Mouse (Mus musculus) inflammation-experienced regulatory T-cells, adult 6 months (primary cell): ENCODE data around the gene Pdyn. TPM values are rescaled to one million over a fixed set of nuclear protein-coding genes. Genes with fewer than 3 reads are reported as not detected.

Source experiments
- ATAC-seq: one replicate; pipeline ENCODE4 v1.8.0; 2017
- polyA plus RNA-seq, 3 experiments: library from polyadenylated mRNA; unstranded; fragments of 100-300 nt; shearing (Covaris generic); gene quantifications; one replicate each; pipeline ENCODE4 v1.2.1; 2017

Gene Pdyn
- not detected for polyA plus RNA-seq

DNA sequence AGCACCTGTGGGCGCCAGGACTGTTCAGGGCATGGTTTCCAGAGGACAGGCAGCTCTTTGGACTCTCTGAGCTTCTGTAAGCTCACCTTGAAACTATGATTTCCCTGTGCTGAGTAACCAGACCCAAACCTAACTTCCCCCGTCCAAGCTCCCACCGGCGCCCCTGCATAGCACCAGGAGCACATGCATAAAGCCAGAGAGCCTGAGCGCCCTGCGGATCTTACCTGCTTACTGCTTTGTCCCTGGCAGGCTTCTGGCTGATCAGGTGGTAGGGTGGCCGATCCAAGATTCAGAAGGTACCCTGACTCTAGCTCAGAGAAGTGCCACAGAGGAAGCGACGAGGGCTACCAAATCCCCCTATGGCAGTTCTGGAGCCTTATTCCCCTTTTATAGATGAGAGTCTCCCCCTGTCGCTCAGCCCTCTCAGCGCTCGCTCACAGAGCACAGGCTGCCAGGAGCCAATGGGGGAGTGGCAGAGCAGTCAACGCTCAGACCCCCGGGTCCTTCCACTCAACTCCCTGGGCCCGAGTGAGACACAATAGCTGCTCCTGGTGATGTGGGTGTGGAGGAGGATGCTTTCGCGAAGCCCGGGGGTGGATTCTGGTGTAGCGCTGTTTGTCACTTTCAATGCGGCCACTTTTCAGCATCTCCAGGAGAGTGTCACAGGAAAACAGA is at the start of gene Pdyn:
TSS of gene Pdyn (minus strand) at position 361 of the 675 bp plus-strand sequence.
- ATAC-seq: no peak

DNA sequence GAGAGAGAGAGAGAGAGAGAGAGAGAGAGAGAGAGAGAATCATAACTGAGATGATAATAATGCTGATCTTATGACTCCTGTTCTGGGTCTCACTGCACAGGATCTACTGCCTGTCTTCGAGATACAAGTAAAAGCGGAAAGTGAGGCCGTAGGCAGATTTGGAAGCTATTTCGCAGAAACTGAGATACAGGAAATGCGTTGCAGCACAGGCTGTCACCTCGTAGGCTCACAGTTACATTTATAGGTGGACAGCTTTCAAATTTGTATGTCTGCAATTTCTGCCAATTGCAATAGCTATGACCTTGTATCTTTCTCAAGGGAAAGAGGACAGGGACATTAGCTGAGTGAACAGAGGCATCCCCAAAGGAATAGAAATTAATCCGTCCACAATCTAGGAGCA is 42.4 kb upstream of the Pdyn start:
- ATAC-seq: no peak

DNA sequence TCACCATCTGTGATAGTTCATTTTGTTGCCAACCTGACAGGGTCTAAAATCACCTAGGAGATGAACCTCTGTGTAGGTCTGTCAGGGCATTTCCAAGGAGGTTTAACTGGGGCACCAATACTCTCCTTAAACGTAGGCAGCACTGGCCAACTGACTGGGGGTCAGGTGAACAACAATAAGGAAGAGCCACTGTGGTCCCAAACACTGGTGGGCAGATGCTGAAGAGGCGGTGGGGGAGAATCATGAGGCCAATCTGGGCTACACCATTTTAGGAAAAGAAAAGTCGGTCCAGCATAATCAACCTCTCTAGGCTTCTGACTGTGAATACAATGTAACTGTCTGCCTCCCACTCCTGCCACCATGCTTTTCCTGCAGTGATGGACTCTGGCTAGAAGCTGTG is 40.9 kb upstream of the Pdyn start:
- no peak for ATAC-seq

DNA sequence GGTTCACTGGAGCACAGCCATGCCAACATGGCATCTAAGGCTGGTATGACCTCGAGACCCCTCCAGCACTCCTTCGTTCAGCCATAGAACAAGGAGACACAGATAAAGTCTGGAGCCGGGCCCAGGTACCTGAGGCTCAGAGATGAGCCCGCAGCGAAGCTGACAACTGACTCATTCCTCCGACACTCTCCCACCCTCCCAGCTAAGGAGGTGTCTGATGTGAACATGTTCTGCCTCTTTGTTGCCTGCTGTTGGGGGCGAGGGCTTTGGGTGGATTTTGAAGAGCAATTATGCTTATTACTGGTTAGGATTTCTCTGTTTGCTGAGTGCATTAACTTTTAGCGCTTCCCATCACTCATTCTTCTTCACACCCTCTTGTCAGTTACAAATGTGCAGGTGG is 34.4 kb upstream of the Pdyn start:
- ATAC-seq: no peak

DNA sequence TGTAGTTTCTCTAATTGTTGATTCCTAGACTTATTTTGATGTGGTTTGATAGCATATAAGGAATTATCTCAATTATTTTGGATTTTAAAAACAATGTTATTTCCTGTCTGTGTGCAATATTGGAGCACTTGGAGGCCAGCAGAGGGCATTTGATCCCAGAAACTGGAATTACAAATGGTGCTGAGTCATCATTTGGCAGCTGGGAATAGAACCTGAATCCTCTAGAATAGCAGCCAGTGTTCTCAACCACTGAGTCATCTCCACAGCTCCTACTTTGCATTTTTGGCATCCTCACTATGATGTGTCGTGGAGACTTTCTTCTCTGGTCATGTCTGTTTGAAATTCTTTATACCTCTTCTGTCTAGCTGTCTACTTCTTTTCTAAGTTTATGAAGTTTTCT is 30.0 kb upstream of the Pdyn start:
- no peak for ATAC-seq

DNA sequence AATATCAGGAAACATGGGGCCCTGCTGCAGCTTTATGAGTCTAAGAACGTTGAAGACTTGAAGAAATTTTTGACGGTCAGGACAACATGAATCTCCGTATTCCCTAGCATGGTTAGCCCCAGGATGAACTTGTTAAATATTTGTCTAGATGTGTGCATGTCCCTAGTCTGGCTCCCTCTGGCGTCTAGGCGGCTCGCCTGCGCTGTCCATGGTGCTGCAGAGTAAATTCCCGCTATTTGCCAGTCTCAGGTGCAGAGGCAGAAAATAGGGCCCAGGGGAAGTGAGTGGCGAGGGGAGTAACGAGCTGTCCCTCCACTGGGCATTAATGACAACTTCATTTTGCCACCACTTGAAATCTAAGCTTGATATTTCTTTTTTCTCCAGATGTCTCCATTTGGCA is 16.0 kb upstream of the Pdyn start:
- ATAC-seq: no peak

DNA sequence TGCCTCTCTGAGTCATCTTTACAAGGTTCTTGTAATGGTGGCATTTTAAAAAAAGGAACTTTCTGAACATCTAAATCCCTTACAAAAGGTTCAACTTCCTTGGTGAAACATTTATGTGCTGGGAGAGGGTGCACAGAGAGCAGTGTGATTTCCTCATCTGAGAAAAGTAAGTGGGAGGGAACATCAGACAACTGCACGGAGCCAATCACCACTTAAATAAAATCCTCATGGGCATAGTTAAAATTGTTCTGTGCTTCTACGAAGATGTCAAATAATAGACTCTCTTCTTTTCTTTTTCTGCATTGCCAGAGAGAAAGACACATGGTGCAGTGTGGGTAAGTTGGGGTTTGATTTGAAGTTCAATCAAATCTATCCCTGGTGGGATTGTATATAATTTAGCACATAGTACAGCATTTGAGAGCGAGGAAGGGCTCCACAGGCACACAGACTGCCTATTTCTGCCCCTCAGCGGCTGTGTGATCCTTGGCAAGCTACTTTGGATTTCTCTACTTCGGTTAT is 13.4 kb upstream of the Pdyn start:
- no peak for ATAC-seq

DNA sequence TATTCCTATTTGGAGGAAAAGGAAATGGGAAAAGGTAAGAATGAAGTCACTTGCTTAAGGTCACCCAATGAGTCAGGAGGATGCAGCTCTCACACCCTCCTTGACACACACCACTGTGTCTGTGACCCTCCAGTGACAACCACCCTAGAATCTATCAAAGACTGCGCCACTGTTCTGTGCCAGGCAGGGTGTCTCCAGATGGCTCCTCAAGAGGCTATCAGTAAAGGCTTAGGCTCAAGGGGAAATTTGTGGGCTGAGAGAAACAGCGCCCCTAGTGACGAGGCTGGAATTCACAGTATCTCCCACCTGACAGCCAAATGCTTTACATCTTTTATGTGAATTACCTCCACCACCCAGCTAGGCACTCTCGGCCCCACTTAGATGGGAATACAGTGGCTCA is 3.6 kb downstream of the Pdyn start:
- no peak for ATAC-seq

DNA sequence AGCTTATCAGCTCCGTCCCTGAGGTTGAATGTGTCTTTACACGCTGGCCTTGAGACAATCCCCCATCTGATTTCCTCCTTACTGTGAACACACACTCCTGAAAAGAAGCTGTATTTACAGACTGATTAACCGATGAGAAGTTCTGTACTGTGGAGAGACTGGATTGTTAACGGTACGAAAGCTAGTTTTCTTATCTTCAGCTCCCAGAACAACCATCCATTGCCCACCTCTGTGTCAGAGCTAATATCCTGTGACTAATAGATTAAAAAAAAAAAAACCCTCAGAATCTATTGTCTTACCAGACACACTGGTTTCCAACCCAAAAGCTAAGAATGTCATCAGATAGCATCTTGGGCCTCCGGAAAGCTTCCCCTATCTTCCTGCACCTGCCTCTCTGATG is 5.3 kb downstream of the Pdyn start:
- no peak for ATAC-seq

DNA sequence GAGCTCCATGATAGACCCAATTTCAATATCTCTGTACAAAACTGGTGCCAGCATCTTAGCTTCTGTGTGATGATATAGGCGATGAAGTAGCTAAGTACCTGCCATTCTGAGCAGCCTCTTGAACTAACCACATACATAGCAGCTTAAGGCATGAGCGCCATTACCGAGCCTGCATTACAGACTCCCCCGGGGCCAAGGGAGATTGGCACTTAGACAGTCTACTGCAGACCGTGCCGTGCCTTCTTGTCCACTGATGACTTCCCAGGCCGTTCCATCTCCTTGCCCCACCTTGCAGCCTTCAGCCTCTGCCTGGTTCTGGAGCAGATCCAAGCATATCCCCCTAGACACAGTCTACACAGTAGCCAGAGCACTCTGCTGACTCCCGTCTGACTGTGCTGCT is 7.0 kb downstream of the Pdyn start:
- ATAC-seq: no peak

DNA sequence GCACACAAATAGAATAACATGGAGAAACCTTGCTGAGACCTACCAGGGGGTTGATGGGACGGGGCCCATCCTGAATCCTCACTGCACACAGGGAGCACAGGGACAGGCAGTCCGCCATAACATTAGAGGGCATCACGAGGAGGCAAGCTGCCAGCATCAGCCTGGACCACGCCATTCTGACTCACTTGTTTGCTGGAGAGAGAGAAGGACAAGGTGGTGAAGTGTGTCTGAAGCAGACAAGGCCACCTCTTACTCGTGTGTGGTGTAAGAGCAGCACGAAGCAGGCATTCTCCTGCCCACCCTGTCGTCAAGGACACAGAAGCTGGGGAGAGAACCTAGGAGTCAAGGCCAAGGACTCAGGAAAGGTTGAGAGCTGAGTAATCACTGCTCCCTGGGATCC is 9.9 kb downstream of the Pdyn start:
- no peak for ATAC-seq

DNA sequence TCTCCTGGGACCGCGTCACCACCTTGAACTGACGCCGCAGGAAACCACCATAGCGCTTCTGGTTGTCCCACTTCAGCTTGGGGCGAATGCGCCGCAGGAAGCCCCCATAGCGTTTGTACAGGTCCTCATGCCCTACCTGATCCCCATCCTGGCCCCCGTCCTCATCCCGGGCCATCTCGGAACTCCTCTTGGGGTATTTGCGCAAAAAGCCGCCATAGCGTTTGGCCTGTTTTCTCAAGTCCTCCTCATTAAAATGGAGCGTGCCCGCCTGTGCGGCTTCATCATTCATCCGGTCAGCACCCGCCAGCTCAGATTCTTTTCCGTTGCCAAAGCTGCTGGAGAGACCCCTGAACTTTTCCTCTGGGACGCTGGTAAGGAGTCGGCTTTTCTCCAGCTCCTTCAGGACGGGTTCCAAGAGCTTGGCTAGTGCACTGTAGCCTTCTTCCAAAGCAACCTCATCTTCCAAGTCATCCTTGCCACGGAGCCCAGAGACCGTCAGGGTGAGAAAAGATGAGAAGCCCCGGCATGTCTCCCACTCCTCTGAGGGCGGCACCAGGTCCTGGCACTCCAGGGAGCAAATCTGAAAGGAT is 11.5 kb downstream of the Pdyn start:
- no peak for ATAC-seq

DNA sequence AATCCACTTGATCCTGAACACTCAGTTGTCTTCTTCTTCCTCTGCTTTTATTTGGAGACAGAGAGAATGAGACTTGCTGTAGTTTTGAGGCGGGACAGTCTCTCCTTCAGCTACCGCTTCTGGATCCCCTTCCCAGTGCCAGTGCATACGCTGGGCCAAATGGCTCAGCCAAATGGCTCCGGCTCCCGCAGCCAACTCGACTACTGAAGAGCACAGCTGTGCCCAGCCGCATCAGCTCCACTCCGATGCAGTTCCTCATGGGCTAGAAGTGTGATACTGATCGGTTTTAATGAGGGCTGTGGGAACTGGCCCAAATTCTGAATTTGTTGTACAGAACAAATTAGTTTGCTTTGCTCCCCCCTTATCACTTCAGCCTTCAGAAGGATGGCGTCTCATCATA is 12.7 kb downstream of the Pdyn start:
- no peak for ATAC-seq

DNA sequence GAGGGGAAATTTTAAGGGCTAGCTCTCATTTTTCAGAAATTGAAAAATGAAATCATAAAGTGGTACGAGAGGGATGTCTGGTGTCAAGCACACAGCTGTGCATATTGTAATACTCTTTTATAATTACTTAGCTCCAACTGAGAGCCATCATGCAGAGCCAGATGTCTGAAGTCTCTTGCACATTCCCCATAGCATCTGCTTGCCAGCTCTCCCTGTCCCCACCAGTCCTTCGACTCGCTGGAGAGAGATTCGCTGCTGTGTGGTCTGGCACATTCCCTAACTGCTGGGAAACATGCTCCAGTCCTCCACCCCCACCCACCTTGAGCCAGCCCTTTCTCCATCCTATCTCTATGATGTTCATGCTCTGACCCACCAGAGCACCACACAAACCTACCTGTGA is 15.6 kb downstream of the Pdyn start:
- no peak for ATAC-seq

DNA sequence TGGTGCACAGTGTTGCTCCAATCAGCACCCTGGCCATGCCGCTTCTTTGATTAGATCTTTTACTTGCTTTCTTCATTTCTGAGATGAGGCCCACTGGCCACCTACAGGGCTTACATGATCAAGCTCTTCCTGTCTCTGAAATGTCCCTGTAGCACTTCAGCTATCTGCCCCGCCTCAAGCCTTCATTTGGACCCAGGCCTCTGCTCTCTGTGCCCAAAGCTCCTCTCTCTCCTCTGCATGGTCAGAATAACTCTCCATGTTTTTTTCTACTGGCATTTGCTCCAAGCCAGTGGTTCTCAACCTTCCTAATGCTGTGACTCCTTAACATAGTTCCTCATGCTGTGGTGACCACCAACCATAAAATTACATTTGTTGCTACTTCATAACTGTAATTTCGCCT is 19.4 kb downstream of the Pdyn start:
- no peak for ATAC-seq

DNA sequence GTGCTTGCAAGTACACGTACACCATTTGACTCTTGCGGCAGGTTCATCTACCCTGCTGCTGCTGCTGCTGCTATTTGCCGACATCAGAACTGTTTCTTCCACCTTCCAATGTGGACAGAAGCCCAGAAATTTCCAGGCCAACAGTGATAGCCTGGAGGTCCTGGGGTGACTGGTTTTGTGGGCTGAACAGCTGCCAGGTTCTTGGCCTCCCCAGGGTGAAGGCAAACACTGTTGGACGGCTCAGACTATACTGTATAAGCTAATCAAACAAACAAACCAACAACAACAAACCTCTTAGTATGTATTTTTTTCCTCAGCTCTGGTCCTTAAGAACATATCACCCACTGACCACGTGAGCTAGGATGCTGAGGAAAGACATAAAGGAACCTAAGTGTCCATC is 20.6 kb downstream of the Pdyn start:
- ATAC-seq: no peak

DNA sequence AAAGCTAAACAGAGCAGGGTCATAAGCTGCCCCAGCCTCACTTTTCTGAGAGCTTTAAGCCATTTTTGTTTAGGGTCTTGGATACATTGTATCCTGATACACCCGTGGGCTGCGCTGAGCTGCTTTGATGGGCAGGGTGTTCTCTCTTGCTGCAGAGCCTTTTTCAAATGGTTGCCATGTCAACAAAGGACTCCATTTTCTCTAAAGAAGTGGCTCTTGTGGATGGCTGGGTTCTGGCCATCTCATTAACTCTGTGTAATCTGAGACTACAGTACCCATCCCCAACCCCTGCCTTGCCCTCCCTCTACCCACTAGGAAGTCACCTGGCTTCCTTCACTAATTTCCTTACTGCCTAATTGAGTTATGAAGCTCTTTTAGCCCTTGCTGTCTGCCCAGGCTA is 22.0 kb downstream of the Pdyn start:
- ATAC-seq: no peak

DNA sequence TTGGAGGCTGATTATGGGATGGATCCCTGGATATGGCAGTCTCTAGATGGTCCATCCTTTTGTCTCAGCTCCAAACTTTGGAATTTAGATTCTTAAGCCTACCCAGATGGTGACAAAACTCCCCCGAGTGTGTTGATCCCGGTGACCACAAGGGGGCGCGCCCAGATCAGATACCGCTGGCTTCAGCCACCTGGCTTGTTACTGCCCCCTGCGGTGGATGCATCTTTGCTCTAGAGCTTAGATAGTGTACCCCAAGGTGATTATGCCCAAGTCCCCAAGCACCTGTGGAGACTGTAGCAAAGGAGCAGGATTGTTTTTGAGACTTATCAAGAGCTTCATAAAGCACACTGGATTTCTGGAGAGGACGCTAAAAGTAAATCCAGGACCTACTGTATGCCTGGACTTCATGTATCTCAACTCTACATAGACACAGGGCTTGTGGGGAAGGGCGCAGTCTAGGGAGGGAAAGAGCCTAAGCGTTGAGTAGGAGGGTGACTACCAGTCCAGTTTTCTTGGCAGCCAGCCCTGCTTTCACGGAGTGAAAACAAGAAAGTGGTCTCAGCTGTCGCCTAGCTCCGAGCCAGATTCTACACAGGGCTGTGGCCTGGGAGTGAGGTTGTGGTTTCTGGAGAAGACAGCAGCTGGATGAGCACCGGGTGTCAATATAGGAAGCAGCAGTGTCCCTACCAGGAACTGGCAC is 24.6 kb downstream of the Pdyn start:
- ATAC-seq: peak; percentile 67

DNA sequence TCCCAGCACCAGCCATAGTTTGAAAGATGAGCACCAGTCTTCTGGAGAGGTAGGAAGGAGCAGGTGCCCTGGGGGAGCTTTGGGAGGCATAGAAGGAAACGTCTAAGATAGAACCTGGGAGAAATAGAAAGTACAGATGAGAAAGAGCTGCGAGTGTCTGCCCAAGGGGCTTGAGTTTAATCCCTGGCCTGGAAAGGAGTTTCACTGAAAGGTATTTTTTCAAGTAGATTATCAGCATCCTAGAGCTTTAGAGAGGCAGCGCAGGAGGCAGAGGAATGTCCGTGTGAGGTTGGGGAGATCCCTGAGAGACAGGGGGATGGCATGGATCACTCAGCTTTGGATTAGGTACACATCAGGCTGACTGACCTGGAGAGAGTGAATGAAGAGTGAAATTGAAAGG is 27.7 kb downstream of the Pdyn start:
- ATAC-seq: no peak

DNA sequence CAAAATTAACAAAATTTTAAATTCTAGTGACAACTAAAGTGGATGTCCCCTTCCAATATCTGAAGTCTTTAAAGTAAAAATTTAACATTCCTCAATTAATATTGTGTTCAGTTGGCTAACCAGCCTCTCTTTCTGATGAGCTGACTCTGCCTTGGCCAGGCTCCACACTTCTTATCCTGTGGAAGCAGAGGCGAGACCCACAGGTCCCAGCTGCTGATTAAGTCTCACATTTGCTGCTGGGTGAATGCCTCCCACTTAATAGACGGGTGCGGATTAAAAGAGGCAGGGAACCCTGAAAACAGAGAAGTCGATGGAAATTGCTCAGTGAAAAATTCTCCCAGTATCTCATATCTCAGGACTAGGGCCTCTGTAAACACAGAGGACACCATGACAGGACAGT is 37.2 kb downstream of the Pdyn start:
- no peak for ATAC-seq

DNA sequence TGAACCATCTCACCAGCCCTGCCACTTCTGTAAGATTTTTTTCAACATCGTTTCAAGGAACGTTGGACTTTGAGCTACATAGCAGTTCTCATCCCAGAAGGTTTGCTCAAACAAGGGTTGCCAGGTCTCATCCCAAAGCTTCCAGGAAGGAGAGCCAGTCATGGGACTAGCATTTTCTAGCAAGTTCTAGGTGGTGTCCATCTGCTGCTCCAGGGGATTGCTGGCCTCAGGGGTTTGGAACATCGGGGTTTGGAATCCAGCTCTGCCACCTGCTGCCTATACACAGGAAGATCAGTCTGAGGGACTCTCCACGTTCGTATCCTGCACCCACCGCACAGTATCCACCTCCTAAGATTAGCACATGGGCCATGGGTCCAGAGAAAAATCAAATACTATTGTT is 39.6 kb downstream of the Pdyn start:
- ATAC-seq: no peak

DNA sequence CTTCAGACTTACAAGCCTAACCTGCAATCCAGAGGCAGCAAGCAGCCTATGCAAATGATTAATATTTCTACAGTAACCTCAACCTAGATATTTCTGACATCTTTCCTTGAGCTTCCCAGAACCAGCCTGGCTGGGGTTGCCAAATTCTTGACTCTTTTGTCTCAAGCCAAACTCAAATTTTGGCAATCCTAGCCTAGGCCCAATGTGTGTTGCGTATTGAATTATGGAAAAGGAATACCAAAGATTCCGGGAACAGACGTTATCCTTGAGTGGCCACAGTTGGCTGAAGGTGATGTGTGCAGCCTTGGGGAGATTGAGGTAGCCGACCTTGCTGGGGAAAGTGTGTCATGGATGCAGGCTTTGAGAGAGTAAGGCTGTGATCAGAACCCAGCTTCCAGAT is 40.8 kb downstream of the Pdyn start:
- no peak for ATAC-seq

DNA sequence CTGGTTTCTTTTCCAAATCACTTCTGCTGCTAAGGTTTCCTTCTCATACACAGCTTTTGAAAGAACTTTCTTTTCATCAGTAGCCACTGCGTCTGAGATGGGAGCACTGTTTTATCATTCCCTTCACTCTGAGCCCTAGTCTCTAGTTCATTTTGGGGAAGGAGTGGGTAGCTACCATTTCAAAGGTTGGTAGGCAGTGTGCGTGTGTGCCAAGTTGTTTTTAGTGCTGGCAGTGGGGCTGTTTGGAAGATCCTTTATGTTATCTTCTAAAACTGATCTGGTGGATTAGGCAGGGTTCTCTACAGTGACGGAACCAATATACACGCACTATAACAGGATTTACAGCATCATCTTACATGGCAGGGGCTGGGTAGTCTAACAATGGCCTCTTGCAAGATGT is 44.6 kb downstream of the Pdyn start:
- no peak for ATAC-seq

DNA sequence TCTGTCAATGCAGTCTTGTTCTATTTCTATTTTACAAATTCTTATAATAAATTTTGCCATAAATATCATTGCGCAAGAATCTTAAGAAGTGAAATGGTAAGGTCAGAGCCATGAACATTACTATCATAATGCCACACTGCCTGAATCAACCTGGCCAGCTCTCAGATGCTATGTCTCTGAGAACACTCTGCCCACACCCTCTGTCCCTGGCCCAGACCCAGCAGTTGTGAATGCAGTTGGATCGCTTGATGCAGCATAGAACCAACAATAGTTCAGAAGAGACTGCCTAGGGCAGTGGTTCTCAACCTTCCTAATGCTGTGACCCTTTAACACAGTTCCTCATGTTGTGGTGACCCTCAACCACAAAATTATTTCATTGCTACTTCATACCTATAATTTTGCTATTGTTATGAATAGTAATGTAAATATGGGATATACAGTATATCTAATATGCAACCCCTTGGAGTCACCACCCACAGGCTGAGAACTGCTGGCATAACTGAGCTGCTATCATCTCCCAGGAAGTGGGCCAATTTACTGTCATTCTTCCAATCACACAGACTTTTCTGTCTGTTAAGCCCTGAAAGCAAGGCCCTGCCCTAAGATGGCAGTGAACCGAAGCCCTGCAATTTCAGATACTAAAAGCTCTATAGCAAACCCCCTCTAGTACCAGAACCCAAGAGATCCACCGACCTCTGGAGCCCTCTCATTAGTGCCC is 45.3 kb downstream of the Pdyn start:
- no peak for ATAC-seq
